Mouse (Mus musculus) megakaryocyte, embryonic 14.5 days (primary cell): ENCODE results near the gene Zdhhc22.

Experiments used
- FLI1 ChIP-seq: IDR thresholded peaks from 2 replicates; pipeline ENCODE4 v1.6.1; 2012; ENCODE audit warnings: low read length, inconsistent platforms, mixed read lengths
- GATA1 ChIP-seq: IDR thresholded peaks from 3 replicates; pipeline ENCODE4 v1.6.1; 2012; ENCODE audit warnings: mixed read lengths, low read length, inconsistent platforms, borderline replicate concordance

DNA sequence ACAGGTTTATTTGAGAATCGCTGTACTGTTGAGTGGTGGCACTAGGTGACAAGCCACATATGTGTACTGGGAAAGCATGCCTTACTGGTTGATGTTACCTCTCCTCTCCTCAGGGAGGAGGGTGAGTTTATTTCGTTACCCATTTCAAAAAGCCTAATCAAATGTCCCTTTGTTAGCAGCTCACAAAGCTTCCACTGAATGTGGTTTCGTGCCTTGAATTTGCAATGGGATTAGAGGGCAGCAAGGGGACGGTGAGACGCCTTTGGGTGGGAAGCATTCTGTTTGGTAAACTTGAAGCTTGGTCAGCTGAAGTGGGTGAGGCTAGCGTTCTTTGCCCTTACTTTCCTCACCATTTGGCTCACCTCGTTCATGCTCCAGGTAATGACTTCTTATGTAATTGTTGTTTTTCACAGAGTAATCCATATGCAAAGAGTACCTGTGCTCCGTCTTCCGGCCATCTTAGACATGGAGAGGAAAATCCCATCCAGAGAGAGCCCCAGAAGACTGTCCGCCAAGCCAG is 37.8 kb downstream of the Zdhhc22 start:
- TF ChIP-seq GATA1: no peak
- no peak for TF ChIP-seq FLI1
